Mouse (Mus musculus) liver, postnatal 0 days (tissue): ENCODE measurements around the gene Abcd3. TPM values are rescaled to one million over a fixed set of nuclear protein-coding genes. Genes with fewer than 3 reads are reported as not detected.

Experiments used
- ATAC-seq: fragments of 200-750 bp; cut with Nextera tagmentation; 2 replicates; pipeline ENCODE4 v1.8.0; 2017; ENCODE audit warnings: mild to moderate bottlenecking, moderate library complexity
- DNase-seq: peaks from one replicate; pipeline ENCODE4 v3.0.0-alpha.2; 2016
- H3K27ac ChIP-seq: fragments of 300-500 bp; sonication (generic); 2 replicates; pipeline ENCODE4 v1.5.1; 2014; ENCODE audit warnings: antibody characterized with exemption, moderate library complexity, mild to moderate bottlenecking, low read depth
- H3K27me3 ChIP-seq: fragments of 300-500 bp; sonication (generic); 2 replicates; pipeline ENCODE4 v1.6.1; 2014; ENCODE audit warnings: low read length, control low read depth, mixed read lengths; ENCODE audit not compliant: insufficient read depth
- H3K36me3 ChIP-seq: fragments of 300-500 bp; sonication (generic); replicated peaks from 2 replicates; pipeline ENCODE4 v1.6.1; 2014; ENCODE audit warnings: mild to moderate bottlenecking, control low read depth, low read length, moderate library complexity, mixed read lengths; ENCODE audit not compliant: insufficient read depth
- H3K4me1 ChIP-seq: fragments of 300-500 bp; sonication (generic); 2 replicates; pipeline ENCODE4 v1.6.1; 2014; ENCODE audit warnings: antibody characterized with exemption, mild to moderate bottlenecking, control low read depth; ENCODE audit not compliant: insufficient read depth
- H3K4me2 ChIP-seq: fragments of 300-500 bp; sonication (generic); 2 replicates; pipeline ENCODE4 v1.6.1; 2014; ENCODE audit warnings: low read depth, mild to moderate bottlenecking, low read length, moderate library complexity, mixed read lengths
- H3K4me3 ChIP-seq: fragments of 300-500 bp; sonication (generic); 2 replicates; pipeline ENCODE4 v1.5.1; 2014; ENCODE audit warnings: low read depth, low read length
- H3K9ac ChIP-seq: fragments of 300-500 bp; sonication (generic); replicated peaks from 2 replicates; pipeline ENCODE4 v1.6.1; 2014; ENCODE audit warnings: mild to moderate bottlenecking, moderate library complexity
- H3K9me3 ChIP-seq: fragments of 300-500 bp; sonication (generic); 2 replicates; pipeline ENCODE4 v1.6.1; 2016; ENCODE audit warnings: mild to moderate bottlenecking, control low read depth, low read length, mixed read lengths
- CTCF ChIP-seq: sonication (generic); IDR thresholded peaks from 2 replicates; pipeline ENCODE4 v1.5.1; 2016; ENCODE audit warnings: antibody characterized with exemption, low read depth
- EP300 ChIP-seq: IDR thresholded peaks from 2 replicates; pipeline ENCODE4 v1.6.1; 2016; ENCODE audit warnings: antibody characterized with exemption, low read depth, mild to moderate bottlenecking
- WGBS: fragments of 180-500 bp; shearing (Covaris S2); extraction: QIAGEN DNeasy Blood & Tissue Kit; methylation state at CpG from one replicate; pipeline ENCODE4 v1.1.7; 2014; ENCODE audit not compliant: insufficient replicate concordance; 5-methylcytosine and 5-hydroxymethylcytosine counted together
- polyA plus RNA-seq: library from polyadenylated mRNA; unstranded; fragments of >200 nt; fragmentation: Nextera tagmentation; extraction: Ambion mirVana; gene quantifications from 2 replicates; pipeline ENCODE4 v1.2.1, GENCODE M21; 2015

Gene Abcd3
- polyA plus RNA-seq, 1 experiment from 2014 or later, result 148 TPM

DNA sequence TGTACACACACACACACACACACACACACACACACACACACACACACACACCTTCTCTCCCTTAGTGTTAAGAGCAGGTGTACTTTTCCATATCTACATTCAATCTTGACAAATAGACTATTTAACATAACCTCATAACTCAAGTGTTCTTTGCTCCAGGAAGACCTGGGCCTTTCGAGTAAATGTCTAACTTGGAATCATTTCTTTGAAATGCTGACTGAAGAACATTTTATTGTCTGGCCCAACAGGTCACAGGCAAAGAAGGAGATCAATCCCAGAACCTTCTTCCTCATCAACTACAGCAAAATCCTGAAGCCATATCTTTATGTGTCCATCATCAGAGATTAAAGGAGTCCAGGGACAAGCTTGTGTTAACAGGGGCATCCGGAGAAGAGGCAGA is 100.6 kb downstream of the Abcd3 start:
- no peak for TF ChIP-seq EP300
- H3K4me1 ChIP-seq, result no peaks in the 10 kb centered on the region
- H3K4me3 ChIP-seq, result no peak overlapping the region
- no peak for DNase-seq
- 94% methylated on average over 2 of the region's 2 CpGs for WGBS
- no peak overlapping the region for H3K9ac ChIP-seq
- H3K36me3 ChIP-seq, result no peaks in the 10 kb centered on the region
- no peaks in the 10 kb centered on the region for H3K27me3 ChIP-seq
- H3K27ac ChIP-seq, result no peak overlapping the region
- H3K4me2 ChIP-seq, result no peak overlapping the region
- no peaks in the 10 kb centered on the region for H3K9me3 ChIP-seq
- ATAC-seq, result no peak

DNA sequence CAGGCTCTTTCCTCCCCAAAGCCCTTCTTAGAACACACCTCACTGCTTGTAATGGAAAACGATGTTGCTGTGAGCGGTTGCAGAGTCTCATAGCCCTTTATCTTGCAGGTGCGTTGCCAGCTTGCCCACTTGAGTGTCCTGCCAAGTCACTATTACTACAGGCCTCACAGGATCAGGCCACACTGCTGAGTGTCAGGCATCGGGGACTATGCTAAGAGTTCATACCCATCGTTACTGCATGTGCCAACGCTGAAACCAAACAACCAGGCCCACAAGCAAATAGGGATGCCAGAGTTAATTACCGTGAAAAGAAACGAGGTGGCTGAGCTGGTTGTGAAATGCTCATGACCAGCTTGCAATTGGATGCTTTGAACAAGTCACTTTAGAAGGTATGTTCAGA is 101.3 kb downstream of the Abcd3 start:
- 66% methylated on average over 8 of the region's 8 CpGs for WGBS
- no peaks in the 10 kb centered on the region for H3K4me1 ChIP-seq
- DNase-seq, result no peak
- H3K9me3 ChIP-seq, result no peaks in the 10 kb centered on the region
- no peak overlapping the region for H3K4me3 ChIP-seq
- no peaks in the 10 kb centered on the region for H3K27me3 ChIP-seq
- H3K4me2 ChIP-seq, result no peak overlapping the region
- H3K36me3 ChIP-seq, result no peaks in the 10 kb centered on the region
- no peak overlapping the region for H3K9ac ChIP-seq
- TF ChIP-seq EP300 (no peak), CTCF (no peak)
- H3K27ac ChIP-seq, result no peak overlapping the region
- ATAC-seq, result no peak

DNA sequence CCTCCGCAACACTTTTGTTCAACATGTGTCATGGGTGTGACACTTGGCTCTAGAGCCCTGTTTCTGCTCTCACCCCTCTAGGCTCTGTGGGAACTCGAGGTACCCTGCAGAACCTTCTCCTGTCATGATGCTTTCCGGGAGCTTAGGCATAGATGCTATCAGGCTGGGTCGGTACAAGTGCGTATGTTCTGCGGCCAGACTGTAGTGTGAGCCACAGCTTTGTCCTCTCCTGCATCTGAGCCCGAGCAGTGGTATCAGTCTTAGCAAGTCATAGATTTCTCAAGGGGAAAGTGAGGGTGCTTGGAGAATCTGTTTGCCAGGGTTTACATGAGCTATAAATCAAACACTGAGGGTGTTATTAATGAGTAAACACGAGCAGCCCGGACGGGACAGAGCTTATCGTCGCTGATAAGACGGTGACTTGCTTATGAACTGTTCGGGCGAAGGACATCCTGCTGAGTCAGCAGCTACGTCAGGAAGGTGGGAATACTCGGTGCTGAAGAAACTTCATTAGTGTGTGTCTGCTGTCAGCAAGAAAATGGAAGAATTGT is 101.9 kb downstream of the Abcd3 start:
- no peak for TF ChIP-seq CTCF
- TF ChIP-seq EP300, result no peak
- 34% methylated on average over 17 of the region's 17 CpGs for WGBS
- DNase-seq, result no peak

DNA sequence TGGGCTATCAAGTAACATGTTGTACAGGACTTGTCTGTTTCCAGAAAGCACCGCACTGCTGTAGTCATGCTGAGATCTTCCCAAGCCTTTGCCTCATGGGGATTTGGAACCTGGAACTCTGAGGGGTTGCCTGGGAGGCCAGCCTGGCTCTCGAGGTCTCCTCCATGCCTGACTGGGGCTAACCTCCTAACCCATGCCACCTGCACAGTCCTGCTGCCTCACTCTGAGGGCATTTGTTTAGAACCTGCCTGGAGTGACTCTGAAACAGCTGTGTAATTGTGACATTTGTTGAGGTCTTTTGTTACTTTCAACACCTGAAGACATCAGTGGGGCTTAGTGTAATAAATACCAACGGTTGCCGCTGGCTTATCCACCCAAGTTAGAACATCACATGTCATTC is 102.9 kb downstream of the Abcd3 start:
- 60% methylated on average over 4 of the region's 4 CpGs for WGBS
- Histone ChIP-seq H3K27ac (no peak overlapping the region), H3K9me3 (no peaks in the 10 kb centered on the region)

More for the DNA sequence above, 101.9 kb downstream of the Abcd3 start:
- H3K9ac ChIP-seq, result no peak overlapping the region
- H3K36me3 ChIP-seq, result no peaks in the 10 kb centered on the region
- ATAC-seq, result no peak
- H3K4me1 ChIP-seq, result no peaks in the 10 kb centered on the region
- peak overlapping the region; percentile 32; the same call in 1 of the 2 replicates for H3K4me2 ChIP-seq
- no peak overlapping the region for H3K4me3 ChIP-seq
- no peaks in the 10 kb centered on the region for H3K9me3 ChIP-seq
- no peaks in the 10 kb centered on the region for H3K27me3 ChIP-seq
- H3K27ac ChIP-seq, result no peak overlapping the region

DNA sequence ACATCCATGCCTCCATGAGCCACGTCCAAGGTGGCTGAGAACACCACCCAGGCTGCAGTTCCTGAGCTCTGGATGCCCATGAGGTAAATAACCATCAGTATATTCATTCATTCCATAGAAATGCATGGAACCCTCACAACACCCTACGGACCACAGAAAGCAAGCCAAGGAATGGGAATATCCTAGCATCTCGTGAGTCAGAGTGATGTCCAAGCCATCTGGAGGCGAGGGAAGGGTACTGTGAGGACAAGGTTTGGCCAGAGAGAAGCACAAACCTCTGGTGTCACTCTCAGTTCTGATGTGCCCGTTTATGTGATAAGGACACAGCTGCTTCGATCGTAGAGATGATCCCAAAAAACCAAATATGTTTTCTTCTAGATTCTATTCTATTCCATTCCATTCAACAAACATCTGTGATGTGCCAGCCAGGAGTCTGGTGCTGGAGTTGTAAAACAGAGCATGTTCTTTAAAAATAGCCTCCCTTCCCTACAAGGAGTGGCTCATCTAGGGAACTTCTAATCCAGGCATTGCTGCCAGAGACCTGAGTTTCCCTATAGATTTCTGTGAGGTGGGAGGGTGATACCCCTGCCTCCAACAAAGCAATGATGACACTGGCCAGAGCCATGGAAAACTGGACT is 104.1 kb downstream of the Abcd3 start:
- 74% methylated on average over 7 of the region's 7 CpGs for WGBS

More for the DNA sequence above, 102.9 kb downstream of the Abcd3 start:
- no peak overlapping the region for H3K9ac ChIP-seq
- ATAC-seq, result no peak
- H3K4me2 ChIP-seq, result no peak overlapping the region
- H3K4me3 ChIP-seq, result no peak overlapping the region
- no peaks in the 10 kb centered on the region for H3K4me1 ChIP-seq
- no peaks in the 10 kb centered on the region for H3K27me3 ChIP-seq
- DNase-seq, result no peak
- TF ChIP-seq CTCF, result no peak
- no peak for TF ChIP-seq EP300
- no peaks in the 10 kb centered on the region for H3K36me3 ChIP-seq

More for the DNA sequence above, 104.1 kb downstream of the Abcd3 start:
- Histone ChIP-seq H3K27ac (no peak overlapping the region), H3K36me3 (no peaks in the 10 kb centered on the region), H3K9me3 (no peaks in the 10 kb centered on the region), H3K4me1 (no peaks in the 10 kb centered on the region), H3K27me3 (no peaks in the 10 kb centered on the region), H3K4me2 (no peak overlapping the region), H3K9ac (no peak overlapping the region), H3K4me3 (no peak overlapping the region)
- DNase-seq (no peak), ATAC-seq (no peak)
- no peak for TF ChIP-seq EP300
- TF ChIP-seq CTCF, result no peak

Other genes starting within 250 kb of the Abcd3 start
- not detected in 2 replicates for gene 4930432M17Rik, start 144.5 kb downstream of the Abcd3 start, polyA plus RNA-seq
- gene F3, start 91.8 kb downstream of the Abcd3 start, polyA plus RNA-seq, result 1.3 and 1.5 TPM in 2 replicates
- 7.3 and 10.4 TPM in 2 replicates for gene Arhgap29, start 137.2 kb upstream of the Abcd3 start, polyA plus RNA-seq
- gene Abca4, start 229.1 kb upstream of the Abcd3 start, polyA plus RNA-seq, result 0.22 and 0.40 TPM in 2 replicates